Mouse (Mus musculus) heart, adult 9 months (tissue): ENCODE results near the gene Efna2.
A peak's percentile ranks its signal among the peaks of the same experiment; 100 is the strongest.

Experiments
- DNase-seq, 2 experiments: peaks; one replicate each; pipeline ENCODE4 v3.0.0; 2022; ENCODE audit warnings: low spot score in 2 of 2

Gene Efna2

DNA sequence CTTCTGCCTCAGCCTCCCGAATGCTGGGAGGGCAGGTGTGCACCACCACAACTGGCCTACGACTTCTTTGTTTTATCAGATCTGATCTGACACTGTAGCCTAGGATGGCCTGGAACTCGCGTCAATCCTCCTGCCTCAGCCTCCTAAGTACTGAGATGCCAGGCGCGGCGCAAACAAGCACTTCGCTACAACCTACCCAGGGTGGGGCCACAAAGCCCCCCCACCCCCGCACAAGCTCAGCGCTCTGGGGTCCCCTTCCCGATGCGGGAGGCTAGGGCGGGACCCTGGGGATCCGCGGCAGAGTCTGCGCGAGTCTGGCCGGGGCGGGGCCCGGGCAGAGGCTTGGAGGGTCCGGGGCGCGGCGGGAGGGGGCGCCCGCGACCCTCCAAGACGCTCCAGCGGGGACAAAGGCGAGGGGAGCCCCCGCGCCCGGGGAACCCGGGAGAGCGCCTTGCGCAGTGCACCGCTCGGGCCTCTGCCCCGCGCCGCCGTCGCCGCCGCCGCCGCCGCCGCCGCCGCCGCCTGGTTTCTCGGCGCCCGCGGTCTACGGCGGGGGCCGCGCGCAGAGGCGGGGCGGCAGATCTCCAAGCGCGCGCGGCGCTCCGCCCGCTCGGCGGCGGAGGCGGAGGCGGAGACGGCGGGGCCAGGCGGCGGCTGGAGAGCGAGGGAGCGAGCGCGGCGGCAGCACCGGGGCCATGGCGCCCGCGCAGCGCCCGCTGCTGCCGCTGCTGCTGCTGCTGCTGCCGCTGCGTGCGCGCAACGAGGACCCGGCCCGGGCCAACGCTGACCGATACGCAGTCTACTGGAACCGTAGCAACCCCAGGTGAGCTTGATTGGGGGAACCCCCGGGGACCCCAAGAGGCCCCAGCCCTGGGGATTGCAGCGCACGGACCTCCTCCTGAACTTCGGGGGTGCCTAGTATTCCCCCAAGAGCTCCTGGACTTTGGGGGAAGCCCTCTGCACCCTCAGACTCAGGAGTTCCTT lies at the start of gene Efna2:
Gene Efna2, plus strand, starts transcription at position 415 of the 984 bp plus-strand sequence.
- DNase-seq = no peak

DNA sequence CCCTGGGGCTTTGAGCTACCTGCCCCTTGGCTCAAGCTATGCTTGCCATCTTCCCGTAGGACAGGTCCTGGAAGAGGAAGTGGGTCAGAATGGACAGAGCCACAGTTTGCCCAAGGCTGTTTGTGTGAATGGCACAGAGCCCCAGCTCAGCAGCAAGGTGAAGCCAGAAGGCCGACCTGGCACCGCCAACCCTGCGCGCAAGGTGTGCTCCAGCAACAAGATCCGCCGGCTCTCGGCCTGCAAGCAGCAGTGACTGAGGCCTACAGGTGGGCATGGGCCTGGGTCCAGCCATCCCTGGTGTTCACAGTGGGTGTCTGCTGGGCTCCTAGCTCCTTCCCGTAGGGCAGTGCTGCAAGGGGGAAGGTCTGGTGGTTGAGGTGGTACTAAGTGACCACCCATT lies 49.4 kb upstream of the Efna2 start:
- no peak for DNase-seq

DNA sequence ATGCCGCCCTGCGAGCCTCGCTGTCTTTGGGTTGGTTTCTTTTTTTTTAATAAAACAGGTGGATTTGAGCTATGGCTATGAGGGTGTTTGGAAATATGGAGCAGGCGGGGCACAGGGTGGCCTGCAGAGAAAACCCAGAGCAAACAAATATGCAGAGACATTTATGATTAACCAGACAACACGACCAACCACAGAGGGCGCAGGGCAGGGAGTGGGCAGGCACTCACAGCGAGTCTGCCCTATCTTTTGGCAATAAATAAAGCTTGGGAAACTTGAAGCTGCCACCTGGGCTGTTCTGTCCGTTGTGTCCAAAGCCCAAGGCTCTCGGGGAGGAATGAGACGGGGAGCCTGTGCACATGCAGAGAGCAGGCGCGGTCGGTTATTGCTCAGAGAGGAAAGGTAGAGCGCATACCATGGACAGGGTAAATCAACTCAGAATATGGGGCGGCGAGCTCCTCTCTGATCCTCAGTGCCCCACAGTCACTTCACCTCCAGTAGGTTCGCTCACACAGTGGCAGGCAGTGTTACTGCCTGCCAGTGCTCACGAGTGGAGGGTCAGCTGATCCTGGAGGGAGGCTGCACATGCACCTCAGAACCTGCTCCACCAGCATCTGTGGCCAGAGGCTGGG lies 48.8 kb upstream of the Efna2 start:
- DNase-seq = no peak

DNA sequence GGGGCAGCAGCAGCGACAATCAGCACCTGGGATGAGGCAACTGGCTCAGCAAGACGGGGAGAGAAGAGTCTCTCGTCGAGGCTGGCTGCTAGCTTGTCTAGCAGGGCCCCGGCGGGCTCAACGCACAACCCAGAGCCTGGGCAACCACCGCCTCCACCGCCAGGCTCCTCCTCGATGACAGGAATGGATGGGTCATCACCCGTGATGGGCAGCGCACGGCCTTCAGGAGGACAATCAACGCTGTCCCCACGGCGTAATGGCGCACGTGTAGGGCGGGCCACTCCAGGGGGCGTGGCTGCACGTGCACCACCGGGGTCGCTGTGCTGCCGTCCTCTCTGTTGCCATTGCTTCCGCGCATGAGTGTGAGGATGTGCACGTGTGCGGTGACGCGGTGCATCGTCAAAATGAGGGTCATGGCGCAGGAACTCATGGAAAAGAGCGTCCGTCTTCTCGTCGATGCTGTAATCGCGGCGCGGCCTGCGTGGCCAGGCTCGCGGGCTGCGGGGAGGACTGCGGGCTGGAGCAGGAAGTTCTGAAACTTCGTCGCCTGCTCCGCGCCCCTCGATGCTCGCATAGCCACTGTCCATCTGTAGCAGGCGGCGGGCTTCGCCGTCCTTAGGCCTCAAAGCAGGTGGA lies 47.8 kb upstream of the Efna2 start:
- DNase-seq = no peak

DNA sequence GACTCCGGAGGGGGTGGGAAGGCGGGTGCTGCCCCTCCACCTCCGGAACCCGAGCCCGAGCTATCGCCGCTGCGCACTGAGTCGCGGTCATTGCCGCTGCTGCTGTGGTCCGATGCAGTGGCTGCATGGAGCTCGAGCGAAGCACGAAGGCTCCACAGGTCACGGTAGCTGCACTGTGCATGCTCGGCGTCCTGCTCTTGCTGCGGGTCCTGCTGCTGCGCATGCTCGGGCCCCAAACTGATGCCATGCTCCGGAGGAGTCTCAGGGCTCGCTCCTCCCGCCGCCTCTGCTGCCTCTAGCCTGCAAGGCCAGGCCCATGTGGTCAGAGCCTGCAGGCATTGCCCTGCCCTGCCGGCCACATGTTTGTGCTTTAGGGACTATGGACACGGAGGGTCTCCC lies 47.3 kb upstream of the Efna2 start:
- no peak for DNase-seq

DNA sequence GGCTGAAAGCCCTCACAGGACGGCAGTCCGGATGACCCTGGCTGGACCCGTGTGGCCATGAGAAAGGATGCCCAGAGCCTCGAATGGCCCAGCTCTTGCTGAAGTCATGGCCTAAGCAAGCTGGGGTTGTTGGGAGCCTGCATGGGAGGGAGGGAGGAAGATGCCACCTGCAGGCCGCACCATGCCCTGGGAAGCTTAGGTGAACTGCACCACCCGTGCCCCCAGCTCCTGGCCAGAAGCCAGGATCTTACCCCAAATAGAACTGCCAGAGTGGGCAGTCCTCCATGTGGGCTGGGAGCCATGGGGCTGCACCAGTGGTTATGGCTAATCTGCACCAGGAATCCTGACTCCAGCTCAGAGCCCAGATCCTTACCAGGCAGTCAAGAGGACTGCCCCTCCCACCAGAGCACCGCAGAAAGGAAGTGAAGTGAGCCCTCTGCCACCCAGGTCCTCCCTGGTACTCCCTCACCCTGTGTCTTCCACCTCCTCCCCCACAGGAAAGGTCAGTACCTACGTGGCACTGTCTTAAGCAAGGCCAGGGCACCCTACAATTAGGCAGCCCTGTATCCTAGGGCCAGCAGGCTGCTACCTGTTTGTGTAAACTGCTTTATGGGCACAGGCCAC lies 45.9 kb upstream of the Efna2 start:
- DNase-seq = peak; percentile 60 to 74

DNA sequence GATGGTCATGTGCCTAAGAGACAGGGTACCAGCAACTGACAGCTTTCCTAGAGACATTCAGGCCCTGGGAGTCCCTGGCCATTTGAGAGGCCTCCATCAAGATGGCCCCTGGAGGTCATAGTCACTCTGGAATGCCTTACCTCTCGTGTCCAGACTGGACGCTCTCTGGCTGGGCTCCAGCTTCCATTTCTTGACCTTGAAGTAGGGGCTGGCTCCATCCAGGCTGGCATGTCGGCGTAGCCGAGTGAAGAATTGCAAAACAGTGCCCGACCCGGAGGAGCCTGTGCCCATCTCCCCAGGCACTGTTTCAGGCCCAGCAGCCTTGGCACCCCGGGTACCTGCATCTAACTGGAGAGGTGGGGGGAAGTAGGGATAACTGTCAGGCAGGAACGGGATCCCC lies 44.9 kb upstream of the Efna2 start:
- no peak for DNase-seq

DNA sequence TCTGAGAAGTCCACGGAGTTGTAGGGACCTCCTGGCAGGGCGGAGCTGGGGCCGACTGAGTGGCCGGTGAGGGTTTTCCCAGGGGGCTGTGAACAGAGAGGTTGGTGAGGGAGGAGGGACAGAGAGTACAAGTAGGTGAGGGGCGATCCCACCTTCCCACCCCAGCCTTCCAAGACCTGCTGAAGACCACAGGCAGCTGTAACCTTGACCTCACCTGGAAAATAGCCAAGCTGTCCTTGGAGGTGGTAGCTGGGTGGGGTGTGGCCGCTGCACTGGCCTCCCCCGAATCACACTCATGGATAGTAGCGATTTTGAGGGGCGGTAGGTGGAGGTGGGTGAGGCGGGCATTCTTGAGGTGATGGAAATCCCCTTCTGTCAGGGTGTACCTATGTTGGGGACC lies 44.1 kb upstream of the Efna2 start:
- DNase-seq = no peak

DNA sequence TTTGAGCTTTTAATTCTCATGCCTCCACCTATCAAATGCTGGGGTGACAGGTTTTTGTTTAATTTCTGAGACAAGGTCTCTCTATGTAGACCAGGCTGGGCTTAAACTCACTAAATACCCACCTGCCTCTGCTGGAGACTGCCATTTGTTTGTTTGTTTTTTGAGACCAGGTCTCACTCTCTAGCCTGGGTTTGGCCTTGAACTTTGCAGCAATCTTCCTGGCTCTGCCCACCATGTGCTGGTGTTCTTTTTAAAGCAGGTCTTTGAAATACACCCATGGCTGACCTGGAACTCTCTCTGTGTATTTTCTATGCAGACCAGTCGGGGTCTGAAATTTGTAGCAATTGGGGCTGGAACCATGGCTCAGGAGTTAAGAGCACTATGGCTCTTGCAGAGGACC lies 43.6 kb upstream of the Efna2 start:
- DNase-seq = no peak

DNA sequence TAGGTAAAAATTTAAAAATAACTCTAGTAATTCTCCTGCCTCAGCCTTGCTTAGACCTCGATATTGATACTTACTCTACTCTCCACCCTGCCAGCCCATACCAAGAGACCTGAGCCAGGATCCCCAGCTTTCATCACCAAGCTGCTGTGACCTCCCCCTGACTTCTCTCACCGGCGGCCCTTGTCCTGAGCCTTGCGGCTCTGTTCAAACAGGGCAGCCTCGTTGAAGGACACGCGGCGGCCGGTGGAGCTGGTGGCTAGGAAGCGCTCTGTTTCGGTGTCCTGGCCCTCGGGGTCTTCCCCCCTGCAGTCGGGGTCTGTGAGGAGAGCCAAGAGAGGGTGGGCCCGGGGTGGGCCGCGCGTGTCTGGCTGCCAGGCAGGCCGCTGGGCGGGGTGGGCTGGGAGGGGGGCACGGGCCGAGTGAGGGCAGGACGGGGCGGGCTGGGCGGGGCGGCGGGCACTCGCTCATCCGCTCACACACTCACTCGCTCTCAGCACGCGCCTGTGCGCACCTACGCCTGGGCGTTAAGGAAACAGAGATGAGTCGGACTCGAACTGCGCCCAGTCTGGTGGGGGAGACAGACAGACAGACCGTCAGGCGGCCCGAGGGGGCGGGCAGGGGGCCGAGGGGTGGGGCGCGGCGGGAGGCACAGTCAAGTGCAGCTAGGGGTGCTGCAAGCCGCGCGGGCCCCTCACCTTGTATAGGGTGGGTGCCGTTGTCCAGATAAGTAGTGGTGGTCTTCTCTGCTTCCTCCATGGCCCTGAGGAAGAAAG lies 42.9 kb upstream of the Efna2 start:
- DNase-seq = no peak

DNA sequence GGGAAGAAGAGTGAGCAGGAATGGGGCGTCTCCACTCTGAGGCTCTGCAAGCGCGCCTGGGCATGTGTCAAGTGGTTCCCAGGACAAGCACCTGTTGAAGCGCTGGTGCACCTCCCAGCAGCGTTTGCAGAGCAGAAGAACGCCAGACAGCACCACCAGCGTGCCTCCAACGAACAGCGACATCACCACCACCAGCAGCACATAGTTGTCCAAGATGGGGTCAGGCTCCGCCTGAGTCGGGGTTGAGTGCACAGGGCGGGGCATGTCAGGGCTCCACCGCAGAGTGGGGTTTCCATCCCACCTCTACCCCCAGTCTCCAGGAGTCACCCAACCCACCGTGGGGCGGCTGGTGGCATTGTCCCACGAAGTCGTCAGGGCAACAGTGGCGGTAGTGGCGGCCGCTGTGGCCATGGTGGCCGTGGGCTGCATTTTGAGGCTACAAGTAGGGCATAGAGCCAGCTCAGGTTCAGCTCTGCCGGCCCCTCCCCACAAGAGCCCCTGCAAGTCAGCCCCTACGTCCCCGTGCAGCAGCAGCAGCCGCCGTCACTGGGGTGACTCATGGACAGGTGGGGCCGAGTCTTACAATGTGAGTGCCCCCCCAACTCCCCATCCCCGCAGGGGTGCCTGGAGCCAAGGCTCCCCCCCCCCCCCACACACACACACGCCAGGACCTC lies 42.2 kb upstream of the Efna2 start:
- DNase-seq = no peak

DNA sequence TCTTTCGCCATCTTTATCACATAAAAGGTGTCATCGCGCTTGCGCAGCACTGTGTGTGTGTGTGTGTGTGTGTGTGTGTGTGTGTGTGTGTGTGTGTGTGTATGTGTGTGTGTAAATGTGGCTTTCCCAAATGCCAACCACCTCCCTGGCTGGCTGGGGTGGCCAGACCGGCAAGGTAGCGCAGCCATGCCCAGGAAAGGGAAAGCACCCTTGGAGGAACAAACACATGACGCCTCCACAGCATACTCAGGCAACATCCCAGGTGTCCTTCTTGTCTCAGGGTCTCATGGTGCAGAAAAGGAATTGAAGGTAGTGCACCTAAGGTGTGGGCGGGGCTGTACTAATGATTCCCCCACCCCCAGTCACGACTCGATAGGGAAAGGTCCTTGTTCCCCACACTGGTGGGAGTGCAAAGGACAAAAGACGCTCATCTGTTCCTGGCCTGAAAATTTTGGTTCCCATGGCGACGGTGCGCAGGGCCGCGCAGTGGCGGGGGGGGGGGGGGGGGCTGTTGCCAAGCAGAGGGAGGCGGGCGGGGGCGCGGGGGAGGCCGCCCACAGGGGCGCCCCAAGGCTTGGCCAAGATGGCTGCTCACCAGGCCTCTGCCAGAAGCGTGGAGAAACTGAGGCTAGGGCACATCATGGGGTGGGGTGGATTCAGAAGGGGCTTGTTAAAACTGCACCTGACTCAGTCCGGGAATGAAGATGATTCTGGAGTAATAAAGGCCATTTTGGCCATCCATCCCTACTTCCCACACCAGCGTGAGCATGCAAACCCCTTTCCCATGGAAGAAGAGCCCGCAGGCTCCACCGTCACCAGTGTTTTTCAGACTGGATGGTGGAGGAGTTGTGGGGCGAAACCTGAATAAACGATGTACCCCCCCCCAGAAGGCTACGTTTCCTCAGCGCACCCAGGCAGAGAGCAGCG lies 41.4 kb upstream of the Efna2 start:
- DNase-seq = no peak

DNA sequence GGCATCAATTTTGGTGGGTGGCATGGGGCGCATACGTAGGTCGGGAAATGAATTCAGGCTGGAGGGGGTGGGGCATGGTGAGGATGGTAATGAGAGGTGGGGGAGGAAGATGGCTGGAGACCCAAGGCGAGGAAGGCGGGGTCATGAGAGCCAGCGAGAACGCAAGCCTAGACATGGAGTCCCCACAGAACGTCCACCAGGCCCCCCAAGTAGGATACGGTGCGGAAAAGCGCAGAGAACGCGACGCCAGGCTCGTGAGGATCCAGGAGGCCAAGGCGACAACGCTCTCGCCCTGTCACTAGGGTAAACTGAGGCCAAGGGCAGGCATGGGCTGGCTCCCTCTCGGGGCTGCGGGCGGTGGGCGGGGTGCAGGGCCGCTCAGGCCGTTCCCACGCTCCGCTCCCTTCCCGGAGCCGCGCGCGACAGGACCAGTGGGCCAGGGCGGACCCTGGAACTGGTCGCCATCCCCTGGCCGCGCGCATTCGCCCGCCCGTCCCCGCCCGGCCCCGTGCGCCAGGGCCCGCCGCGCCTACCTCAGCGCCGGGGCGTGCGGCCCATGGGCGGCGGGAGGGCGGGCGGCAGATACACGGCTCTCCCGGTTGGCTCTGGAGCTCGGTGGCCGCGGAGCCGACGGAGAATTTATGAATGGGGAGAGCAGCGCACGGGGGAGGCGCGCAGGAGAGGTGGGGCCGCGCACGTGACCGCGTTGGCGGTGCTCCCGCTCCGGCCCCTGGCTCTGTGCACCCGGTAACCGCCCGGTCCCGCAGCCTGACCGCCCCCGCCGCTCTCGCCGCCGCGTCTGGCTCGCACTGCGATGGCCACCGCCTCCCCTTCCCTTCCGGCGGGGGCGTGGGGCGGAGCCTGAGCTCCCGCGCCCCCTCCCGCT lies 40.5 kb upstream of the Efna2 start, which contains the start of gene Atp5d:
Gene Atp5d, plus strand, starts transcription at position 80 of the 886 bp plus-strand sequence.
- DNase-seq = peak; percentile 60 to 61

DNA sequence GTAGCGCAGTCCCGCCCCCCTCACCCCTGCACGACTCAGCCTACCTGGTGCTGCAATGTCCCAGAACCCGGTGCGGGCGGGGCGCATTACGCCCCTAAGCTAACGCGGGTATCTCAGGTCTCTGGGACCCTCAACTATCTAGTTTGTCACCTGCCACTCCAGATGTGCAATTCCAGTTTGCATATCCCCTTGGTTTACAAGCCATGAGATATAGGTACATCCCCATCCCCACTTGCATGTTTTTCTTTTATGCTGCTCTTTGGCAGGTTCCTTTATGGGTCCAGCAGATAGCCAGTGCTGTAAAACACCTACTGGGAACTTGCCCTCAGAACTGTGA lies 39.9 kb upstream of the Efna2 start:
- no peak for DNase-seq

DNA sequence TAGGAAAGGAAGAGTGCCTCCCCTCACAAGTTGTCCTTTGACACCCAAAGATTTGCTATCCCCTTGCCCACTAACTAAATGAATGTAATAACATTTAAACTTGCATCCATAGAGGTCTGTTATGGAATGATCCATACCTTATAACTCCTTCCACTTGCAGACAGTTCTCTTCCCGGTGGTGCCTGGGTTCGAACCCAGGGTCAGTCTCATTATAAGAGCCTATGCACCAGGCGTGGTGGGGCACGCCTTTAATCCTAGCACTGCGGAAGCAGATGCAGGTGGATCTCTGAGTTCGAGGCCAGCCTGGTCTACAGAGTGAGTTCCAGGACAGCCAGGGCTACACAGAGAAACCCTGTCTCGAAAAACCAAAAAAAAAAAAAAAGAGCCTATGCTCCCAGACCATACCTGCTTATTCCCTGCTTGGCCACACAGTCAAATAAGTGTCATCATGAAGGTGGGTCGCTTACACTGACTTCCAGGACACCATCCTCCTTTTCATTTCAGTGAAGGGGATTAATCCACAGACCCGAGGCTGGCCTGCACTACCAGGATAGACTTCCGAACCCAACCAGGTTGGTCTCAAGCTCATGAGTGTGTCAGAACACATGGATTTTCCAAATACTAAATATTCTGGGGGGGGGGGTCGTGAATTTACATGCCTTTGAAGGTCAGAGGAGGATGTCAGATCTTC lies 39.2 kb upstream of the Efna2 start:
- DNase-seq = no peak

DNA sequence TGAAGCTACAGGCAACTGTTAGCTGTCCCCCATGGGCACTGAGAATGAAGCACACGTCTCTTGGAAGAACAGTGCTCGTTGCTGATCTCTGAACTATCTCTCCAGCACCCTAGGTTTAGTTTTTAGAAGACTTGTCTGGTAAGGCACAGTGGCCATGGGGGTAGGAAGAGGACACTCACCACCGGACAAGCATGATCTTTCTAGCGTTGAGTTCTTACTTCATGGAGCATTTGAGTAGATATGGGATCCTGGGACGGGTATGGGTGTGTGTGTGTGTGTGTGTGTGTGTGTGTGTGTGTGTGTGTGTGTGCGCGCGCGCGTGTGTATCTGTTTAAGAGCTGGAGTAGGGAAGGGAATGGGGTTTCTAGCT lies 38.6 kb upstream of the Efna2 start, which contains the start of gene Cbarp:
Gene Cbarp, minus strand, starts transcription at position 170 of the 370 bp plus-strand sequence.
- DNase-seq = no peak

DNA sequence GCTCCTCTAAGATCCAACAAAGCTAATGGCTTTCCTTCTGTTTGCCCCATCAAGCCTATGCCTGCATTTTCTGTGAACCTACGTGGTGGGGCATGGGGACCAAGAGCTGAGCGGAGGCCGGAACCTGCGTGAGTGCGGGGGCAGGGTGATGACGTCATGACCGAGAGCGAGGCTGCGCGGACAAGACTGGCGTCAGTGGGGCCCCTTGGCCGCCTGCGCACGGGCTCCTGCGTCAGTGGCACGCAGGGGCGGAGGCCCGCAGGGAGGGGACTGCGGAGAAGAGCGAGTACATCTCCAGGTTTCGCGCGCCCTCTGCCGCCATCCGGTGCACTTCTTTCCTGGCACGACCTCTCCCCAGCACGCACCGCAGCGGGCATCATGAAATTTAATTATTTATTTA lies 38.0 kb upstream of the Efna2 start:
- DNase-seq = peak; percentile 95 to 97
